Mouse (Mus musculus): ENCODE results near the gene Trim13.

DNA sequence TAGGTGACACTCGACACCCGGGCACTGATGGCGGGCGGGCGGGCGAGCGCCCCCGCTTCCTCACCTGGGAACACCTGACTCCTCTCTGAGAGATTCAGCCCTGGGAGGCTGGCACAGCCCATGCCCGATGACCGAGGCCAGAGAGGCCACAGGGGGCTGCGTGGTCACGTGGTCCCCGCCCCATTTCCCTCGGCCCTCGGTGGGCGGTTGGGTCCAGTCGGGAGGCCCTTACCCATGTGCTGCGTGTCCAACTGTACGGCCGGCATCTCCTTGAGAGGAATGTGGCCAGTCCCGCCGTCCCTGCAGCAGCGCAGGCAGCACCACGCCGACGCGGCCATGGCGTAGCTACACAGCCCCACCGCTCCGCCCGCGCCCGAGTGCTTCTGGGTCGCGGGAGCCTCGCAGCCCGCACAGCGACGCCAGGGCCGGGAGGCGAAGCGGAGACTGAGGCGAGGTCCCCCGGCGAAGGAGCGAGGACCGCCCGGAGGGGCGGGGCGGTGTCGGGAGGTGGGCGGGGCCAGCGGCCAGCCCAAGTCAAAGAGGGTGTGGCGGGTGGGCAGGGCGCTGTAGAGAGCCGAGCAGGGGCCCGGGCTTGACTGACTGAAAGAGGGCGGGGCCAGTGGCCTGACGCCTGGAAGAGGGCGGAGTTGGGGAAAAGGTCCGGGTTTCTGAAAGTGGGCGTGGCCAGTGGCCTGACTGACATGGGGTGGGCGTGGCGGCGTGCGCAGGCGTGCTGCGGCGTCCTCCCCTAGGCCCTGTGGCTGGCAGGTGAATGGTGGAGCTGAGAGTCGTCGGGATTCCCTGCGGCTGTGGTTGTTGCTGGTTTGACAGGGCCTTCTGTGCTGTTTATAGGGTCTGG lies 41.5 kb upstream of the Trim13 start, which contains the start of gene Spryd7:
- TF ChIP-seq CTCF (IDR thresholded peaks at IDR 0.05; ENCODE audit: low read depth, low read length) = no peak
- no peak for TF ChIP-seq GATA1 (IDR thresholded peaks at IDR 0.05; ENCODE audit: borderline replicate concordance, low read length)
- TF ChIP-seq TAL1 (conservative IDR thresholded peaks at IDR 0.05; ENCODE audit: low read depth, low read length) = no peak
- no peak for TF ChIP-seq POLR2AphosphoS5 (IDR thresholded peaks at IDR 0.05; ENCODE audit: insufficient replicate concordance, low read depth, low read length)
